Mouse (Mus musculus) colon, adult 2 months (tissue): ENCODE results near the gene Gm10645. TPM values are rescaled to one million over a fixed set of nuclear protein-coding genes. Genes with fewer than 3 reads are reported as not detected.

ENCODE experiments used
- polyA plus RNA-seq: library from polyadenylated mRNA; depleted of rRNA; stranded (reverse); fragments of >200 nt; gene quantifications from 2 replicates; pipeline ENCODE4 v1.2.3, GENCODE M21; 2012; rRNA removed

Gm10645 gene
- 1.3 and 2.0 TPM in 2 replicates for polyA plus RNA-seq

DNA sequence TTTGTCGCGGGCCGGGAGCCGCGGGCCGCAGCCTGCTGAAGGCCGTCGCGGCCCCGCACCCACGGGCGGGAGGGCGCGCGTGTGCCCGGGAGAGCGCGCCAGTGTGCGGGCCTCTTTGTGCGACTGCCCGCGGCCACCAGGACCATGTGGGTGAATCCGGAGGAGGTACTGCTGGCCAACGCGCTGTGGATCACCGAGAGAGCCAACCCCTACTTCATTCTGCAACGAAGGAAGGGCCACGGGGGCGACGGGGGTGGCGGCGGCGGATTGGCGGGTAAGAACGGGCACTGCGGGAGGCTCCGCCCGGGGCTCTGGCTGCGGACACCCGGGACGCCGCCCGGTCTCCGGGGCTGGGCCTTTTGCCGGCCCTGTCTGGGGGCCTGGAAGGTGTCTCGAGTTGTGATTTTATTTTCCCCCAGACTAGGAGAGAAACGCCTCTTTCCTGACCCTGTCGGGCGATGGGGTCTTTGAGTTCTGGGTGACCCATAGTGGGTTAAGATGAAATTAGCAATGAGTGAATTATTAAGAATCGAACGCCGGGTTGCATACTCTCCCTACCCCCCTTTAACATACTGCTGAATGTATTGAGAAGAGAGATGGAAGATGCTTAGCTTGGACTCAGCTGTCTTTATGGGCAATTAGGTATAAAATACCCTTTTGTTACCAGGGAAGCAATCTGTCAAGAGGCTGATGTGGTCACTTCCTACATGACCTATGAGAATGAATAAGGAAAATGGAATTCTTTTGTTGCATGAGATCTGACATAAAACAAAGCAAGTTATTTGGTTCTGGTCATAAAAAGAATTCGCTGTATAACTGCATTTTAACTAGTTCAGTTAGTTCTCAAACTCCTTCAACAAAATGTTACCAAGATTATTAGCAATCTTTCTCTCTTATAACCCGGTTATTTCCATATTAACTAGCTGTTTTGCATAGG lies at the start of gene Gm10645:
Gene Gm10645, minus strand, starts transcription at position 240 of the 937 bp plus-strand sequence.

DNA sequence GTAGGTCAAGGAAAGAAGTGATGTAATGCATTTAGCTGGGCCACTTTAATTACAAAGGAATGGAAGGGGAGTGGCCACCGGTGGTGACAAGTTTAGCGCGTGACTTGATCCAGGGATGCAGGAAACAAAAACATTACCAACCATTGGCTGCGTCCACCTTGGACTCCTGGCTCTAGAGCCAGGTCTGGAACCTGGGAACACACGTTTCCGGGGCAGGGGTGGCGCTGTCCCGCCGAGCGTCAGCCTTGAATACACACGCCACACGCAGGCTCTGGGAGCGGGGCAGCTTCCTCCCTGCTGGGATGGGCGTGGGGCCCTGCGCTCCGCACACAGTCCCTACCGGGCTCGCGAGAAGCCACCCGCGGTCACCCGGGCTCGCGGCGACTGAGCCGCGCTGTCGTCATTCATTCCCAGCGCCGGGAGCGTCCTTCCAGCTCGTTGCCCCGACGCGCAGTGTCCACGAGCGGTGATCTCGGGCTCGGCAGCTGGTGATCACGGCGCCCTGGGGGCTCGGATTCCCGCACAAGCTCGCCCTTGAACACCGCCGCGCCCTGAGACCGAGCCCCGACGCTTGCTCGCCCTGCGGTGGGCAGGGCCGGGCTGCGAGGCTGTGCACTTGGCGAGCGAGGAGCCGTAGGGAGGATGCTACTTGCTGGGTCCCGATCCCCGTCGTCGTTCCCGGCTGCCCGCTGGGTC lies 587 bp downstream of the Gm10645 start, which contains the start of gene Tbc1d9:
Gene Tbc1d9, plus strand, starts transcription at position 118 of the 696 bp plus-strand sequence.

Other genes starting within 250 kb of the Gm10645 start
- 5.6 and 11.4 TPM in 2 replicates for gene Tbc1d9, start 818 bp downstream of the Gm10645 start, polyA plus RNA-seq
- not detected in 2 replicates for gene Ucp1, start 124.2 kb upstream of the Gm10645 start, polyA plus RNA-seq
- 1.2 and 1.3 TPM in 2 replicates for gene Elmod2, start 166.3 kb upstream of the Gm10645 start, polyA plus RNA-seq
- not detected in 2 replicates for gene Mgat4d, start 182.3 kb upstream of the Gm10645 start, polyA plus RNA-seq
- 0.02 and 0.15 TPM in 2 replicates for gene Clgn, start 223.7 kb upstream of the Gm10645 start, polyA plus RNA-seq